Mouse (Mus musculus): ENCODE results near the gene Mpv17. TPM values are rescaled to one million over a fixed set of nuclear protein-coding genes. Genes with fewer than 3 reads are reported as not detected.
A peak's percentile ranks its signal among the peaks of the same experiment; 100 is the strongest.

Gene Mpv17
- polyA plus RNA-seq, 1 experiment from 2014 or later, result 56.6 TPM

DNA sequence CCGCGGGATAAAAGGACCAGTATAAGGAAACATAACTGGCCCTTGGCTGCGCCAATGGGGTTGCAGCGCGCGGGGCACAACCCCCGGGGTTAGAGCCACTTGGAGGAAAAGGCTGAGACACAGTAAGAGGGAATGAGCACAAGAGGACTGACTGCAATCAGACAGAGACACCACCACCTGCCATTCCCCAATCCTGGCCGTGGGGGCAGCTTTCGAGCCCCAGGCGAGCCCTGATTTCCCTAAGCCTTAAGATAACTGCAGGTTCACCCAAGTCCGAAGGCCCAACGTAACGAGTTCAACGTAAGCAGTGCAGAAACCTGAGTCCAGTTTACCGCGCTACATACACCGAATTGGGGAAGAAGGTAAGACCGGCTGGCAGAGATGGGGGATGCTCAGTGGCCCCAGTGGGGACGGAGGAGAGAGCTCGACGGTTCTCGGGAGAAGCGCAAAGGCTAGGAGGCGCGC is 25.3 kb upstream of the Mpv17 start:
- no peaks in the 10 kb centered on the region for H3K9me3 ChIP-seq (ENCODE audit: control insufficient read depth, low read length)
- no peaks in the 10 kb centered on the region for H3K27me3 ChIP-seq (ENCODE audit: control insufficient read depth, insufficient read depth, low read length)
- H3K9ac ChIP-seq (ENCODE audit: low read length), result peak overlapping the region; percentile 75
- under 1% methylated on average over 25 of the region's 25 CpGs for WGBS
- peak overlapping the region; percentile 66 for H3K4me2 ChIP-seq (ENCODE audit: low read depth, severe bottlenecking)
- H3K4me3 ChIP-seq (ENCODE audit: low read depth, low read length), result peak overlapping the region; percentile 94
- H3K27ac ChIP-seq (replicated peaks; ENCODE audit: low read depth, low read length), result peak overlapping the region; percentile 96
- ATAC-seq (ENCODE audit: insufficient number of reproducible peaks, low FRiP score, low TSS enrichment, low read depth) (peak; percentile 70; the same call in 1 of the 2 replicates), DNase-seq (ENCODE audit: low spot score) (no peak)
- H3K4me1 ChIP-seq (ENCODE audit: control insufficient read depth, insufficient read depth, low read length), result no peaks in the 10 kb centered on the region
- no peaks in the 10 kb centered on the region; the same call in 1 of the 2 replicates for H3K36me3 ChIP-seq (ENCODE audit: control insufficient read depth, insufficient read depth, low read length)

DNA sequence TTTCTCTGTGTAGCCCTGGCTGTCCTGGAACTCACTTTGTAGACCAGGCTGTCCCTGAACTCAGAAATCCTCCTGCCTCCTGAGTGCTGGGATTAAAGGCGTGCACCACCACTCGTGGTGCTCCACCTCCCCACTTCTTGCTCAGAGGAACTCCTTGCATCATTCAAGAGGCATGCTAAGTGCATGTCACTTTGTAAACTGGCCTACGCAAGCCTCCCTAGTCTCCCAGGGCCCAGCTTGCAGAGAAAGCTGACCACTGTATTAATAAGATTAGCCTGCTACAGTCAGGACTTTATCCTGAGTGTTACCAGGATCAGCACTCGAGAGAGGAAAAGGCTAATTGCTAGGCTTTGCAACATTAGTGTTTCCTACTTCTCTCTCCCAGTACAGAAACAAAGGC is 14.6 kb upstream of the Mpv17 start:
- no peak for DNase-seq (ENCODE audit: low spot score)
- Histone ChIP-seq H3K36me3 (ENCODE audit: control insufficient read depth, insufficient read depth, low read length) (peaks cover 32% of the 10 kb centered on the region), H3K9me3 (ENCODE audit: control insufficient read depth, low read length) (no peaks in the 10 kb centered on the region), H3K27ac (replicated peaks; ENCODE audit: low read depth, low read length) (no peak overlapping the region), H3K4me2 (ENCODE audit: low read depth, severe bottlenecking) (no peak overlapping the region), H3K4me3 (ENCODE audit: low read depth, low read length) (no peak overlapping the region), H3K9ac (ENCODE audit: low read length) (no peak overlapping the region), H3K4me1 (ENCODE audit: control insufficient read depth, insufficient read depth, low read length) (no peaks in the 10 kb centered on the region), H3K27me3 (ENCODE audit: control insufficient read depth, insufficient read depth, low read length) (no peaks in the 10 kb centered on the region)
- 91% methylated on average over 4 of the region's 4 CpGs for WGBS
- no peak for ATAC-seq (ENCODE audit: insufficient number of reproducible peaks, low FRiP score, low TSS enrichment, low read depth)

DNA sequence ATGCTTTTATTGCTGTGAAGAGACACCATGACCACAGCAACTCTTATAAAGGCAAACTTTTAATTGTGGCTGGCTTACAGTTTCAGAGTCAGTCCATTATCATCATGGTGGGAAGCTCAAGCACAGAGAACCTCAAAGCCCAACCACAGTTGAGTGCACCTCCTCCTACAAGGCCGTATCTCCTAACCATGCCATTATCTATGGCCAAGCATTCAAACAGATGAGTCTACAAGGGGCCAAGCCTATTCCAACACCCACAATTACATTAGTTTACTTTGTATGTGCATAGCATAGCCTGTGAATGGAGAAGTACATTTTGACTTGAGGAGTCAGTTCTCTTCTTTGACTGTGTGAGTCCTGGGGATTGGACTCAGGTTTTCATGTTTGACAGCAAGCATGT is 10.8 kb upstream of the Mpv17 start:
- Histone ChIP-seq H3K27me3 (ENCODE audit: control insufficient read depth, insufficient read depth, low read length) (no peaks in the 10 kb centered on the region), H3K27ac (replicated peaks; ENCODE audit: low read depth, low read length) (no peak overlapping the region), H3K36me3 (ENCODE audit: control insufficient read depth, insufficient read depth, low read length) (peaks cover 26% of the 10 kb centered on the region), H3K9me3 (ENCODE audit: control insufficient read depth, low read length) (no peaks in the 10 kb centered on the region), H3K4me1 (ENCODE audit: control insufficient read depth, insufficient read depth, low read length) (no peaks in the 10 kb centered on the region), H3K4me3 (ENCODE audit: low read depth, low read length) (no peak overlapping the region), H3K9ac (ENCODE audit: low read length) (no peak overlapping the region), H3K4me2 (ENCODE audit: low read depth, severe bottlenecking) (no peak overlapping the region)
- ATAC-seq (ENCODE audit: insufficient number of reproducible peaks, low FRiP score, low TSS enrichment, low read depth), result no peak
- DNase-seq (ENCODE audit: low spot score), result no peak
- WGBS, result 88% methylated on average over 1 of the region's 1 CpGs

DNA sequence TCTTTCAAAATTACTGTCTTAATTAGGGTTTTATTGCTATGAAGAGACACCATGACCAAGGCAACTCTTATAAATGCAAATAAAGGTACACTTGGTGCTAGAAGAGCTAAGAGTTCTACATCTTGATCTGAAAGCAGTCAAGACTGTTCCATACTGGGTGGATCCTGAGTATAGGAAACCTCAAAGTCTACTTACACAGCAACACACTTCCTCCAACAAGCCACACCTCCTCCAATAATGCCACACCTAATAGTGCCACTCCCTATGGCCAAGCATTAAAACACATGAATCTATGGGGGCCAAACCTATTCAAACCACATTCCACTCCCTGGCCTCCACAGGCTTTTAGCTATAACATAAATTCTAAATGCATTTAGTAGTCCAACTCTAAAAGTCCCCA is 8.4 kb upstream of the Mpv17 start:
- H3K9me3 ChIP-seq (ENCODE audit: control insufficient read depth, low read length), result no peaks in the 10 kb centered on the region
- no peak overlapping the region for H3K27ac ChIP-seq (replicated peaks; ENCODE audit: low read depth, low read length)
- H3K36me3 ChIP-seq (ENCODE audit: control insufficient read depth, insufficient read depth, low read length), result peaks cover 21% of the 10 kb centered on the region
- H3K4me3 ChIP-seq (ENCODE audit: low read depth, low read length), result no peak overlapping the region
- H3K4me2 ChIP-seq (ENCODE audit: low read depth, severe bottlenecking), result no peak overlapping the region
- no peaks in the 10 kb centered on the region for H3K4me1 ChIP-seq (ENCODE audit: control insufficient read depth, insufficient read depth, low read length)
- ATAC-seq (ENCODE audit: insufficient number of reproducible peaks, low FRiP score, low TSS enrichment, low read depth) (no peak), DNase-seq (ENCODE audit: low spot score) (no peak)
- H3K9ac ChIP-seq (ENCODE audit: low read length), result no peak overlapping the region
- H3K27me3 ChIP-seq (ENCODE audit: control insufficient read depth, insufficient read depth, low read length), result no peaks in the 10 kb centered on the region

DNA sequence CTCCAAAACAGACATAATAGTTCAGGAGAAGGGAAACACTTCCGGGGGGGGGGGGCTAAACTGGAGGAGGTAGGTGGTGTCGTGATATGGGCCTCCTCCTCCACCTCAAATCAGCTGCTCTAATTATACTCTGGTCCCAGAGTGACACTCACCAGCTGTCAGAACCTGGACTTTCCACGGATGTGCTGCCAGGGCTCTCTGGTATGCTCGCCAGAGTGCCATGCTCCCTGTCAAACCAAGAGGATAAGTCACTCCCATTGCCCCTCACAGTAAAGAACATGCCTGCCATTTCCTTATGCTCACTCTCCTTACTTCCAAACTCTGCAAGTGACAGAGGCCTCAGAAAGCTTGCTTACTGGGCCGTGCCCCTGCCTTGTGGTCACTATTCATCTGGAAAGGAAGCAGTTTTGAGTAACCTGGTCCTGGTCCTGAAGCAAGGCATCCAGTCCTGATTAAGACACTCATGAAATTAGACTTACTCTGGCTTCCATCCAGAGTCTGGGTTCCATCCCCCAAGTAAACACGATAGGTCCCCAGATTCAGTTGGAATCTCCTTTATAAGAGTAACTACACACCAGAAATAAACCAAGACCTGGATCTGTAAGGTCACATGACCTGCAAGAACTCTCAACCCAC is 417 bp downstream of the Mpv17 start:
- Histone ChIP-seq H3K4me2 (ENCODE audit: low read depth, severe bottlenecking) (peak overlapping the region; percentile 71), H3K27ac (replicated peaks; ENCODE audit: low read depth, low read length) (no peak overlapping the region), H3K9ac (ENCODE audit: low read length) (peak overlapping the region; percentile 58), H3K36me3 (ENCODE audit: control insufficient read depth, insufficient read depth, low read length) (peaks cover 4% of the 10 kb centered on the region), H3K27me3 (ENCODE audit: control insufficient read depth, insufficient read depth, low read length) (no peaks in the 10 kb centered on the region), H3K4me3 (ENCODE audit: low read depth, low read length) (peak overlapping the region; percentile 51), H3K4me1 (ENCODE audit: control insufficient read depth, insufficient read depth, low read length) (0 out of 2 replicates have a peak, but pooled peaks cover 6% of the 10 kb centered on the region), H3K9me3 (ENCODE audit: control insufficient read depth, low read length) (no peaks in the 10 kb centered on the region)
- ATAC-seq (ENCODE audit: insufficient number of reproducible peaks, low FRiP score, low TSS enrichment, low read depth) (peak; percentile 16), DNase-seq (ENCODE audit: low spot score) (no peak)
- 34% methylated on average over 6 of the region's 6 CpGs for WGBS

DNA sequence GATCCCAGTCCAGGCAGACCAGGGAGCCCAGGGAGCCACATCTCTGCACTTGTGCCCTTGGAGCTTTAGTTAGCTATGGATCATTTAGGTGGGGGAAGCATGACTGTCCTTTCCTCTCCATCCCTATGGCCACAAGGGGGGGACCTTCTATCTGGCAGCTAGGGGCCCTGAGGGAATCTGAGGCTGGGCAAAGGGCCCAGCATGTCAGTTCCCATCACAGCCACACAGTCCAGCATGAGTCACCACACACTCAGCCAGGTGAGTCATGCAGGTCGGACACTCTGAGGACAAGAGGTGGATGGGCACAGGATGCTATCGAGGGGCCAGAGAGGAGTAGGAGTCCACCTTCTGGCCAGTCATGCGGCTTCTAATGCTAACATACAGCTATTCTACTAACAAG is 2.3 kb downstream of the Mpv17 start:
- H3K27me3 ChIP-seq (ENCODE audit: control insufficient read depth, insufficient read depth, low read length), result no peaks in the 10 kb centered on the region
- no peak overlapping the region for H3K4me2 ChIP-seq (ENCODE audit: low read depth, severe bottlenecking)
- H3K9me3 ChIP-seq (ENCODE audit: control insufficient read depth, low read length), result no peaks in the 10 kb centered on the region
- H3K36me3 ChIP-seq (ENCODE audit: control insufficient read depth, insufficient read depth, low read length), result no peaks in the 10 kb centered on the region
- H3K4me1 ChIP-seq (ENCODE audit: control insufficient read depth, insufficient read depth, low read length), result 0 out of 2 replicates have a peak, but pooled peaks cover 6% of the 10 kb centered on the region
- 92% methylated on average over 3 of the region's 3 CpGs for WGBS
- ATAC-seq (ENCODE audit: insufficient number of reproducible peaks, low FRiP score, low TSS enrichment, low read depth) (no peak), DNase-seq (ENCODE audit: low spot score) (no peak)
- H3K4me3 ChIP-seq (ENCODE audit: low read depth, low read length), result no peak overlapping the region
- H3K9ac ChIP-seq (ENCODE audit: low read length), result no peak overlapping the region
- no peak overlapping the region for H3K27ac ChIP-seq (replicated peaks; ENCODE audit: low read depth, low read length)

DNA sequence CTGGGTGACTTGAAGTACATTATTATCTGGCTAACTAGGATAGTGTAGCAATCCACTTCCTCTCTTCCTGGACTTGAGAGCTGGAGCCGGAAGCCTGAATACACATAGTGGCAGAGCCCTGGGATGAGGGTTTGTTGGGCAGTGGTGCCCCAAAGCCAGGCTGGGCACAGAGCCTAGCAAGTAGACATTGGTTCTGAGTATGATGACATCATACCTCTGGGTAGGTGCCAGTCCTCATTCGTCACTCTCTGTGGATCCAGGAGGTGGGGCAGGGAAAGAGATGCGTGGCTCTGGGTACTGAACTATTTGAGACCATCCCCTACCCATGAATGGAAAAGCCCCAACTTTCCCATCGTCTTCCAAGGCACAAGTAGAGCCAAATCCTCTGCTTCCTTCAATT is 4.3 kb downstream of the Mpv17 start:
- H3K4me1 ChIP-seq (ENCODE audit: control insufficient read depth, insufficient read depth, low read length), result 0 out of 2 replicates have a peak, but pooled peaks cover 6% of the 10 kb centered on the region
- no peak overlapping the region for H3K4me2 ChIP-seq (ENCODE audit: low read depth, severe bottlenecking)
- DNase-seq (ENCODE audit: low spot score), result no peak
- 91% methylated on average over 4 of the region's 4 CpGs for WGBS
- no peaks in the 10 kb centered on the region for H3K36me3 ChIP-seq (ENCODE audit: control insufficient read depth, insufficient read depth, low read length)
- no peak overlapping the region for H3K9ac ChIP-seq (ENCODE audit: low read length)
- H3K27me3 ChIP-seq (ENCODE audit: control insufficient read depth, insufficient read depth, low read length), result no peaks in the 10 kb centered on the region
- no peak overlapping the region for H3K4me3 ChIP-seq (ENCODE audit: low read depth, low read length)
- no peak overlapping the region for H3K27ac ChIP-seq (replicated peaks; ENCODE audit: low read depth, low read length)
- no peaks in the 10 kb centered on the region for H3K9me3 ChIP-seq (ENCODE audit: control insufficient read depth, low read length)
- ATAC-seq (ENCODE audit: insufficient number of reproducible peaks, low FRiP score, low TSS enrichment, low read depth), result no peak

DNA sequence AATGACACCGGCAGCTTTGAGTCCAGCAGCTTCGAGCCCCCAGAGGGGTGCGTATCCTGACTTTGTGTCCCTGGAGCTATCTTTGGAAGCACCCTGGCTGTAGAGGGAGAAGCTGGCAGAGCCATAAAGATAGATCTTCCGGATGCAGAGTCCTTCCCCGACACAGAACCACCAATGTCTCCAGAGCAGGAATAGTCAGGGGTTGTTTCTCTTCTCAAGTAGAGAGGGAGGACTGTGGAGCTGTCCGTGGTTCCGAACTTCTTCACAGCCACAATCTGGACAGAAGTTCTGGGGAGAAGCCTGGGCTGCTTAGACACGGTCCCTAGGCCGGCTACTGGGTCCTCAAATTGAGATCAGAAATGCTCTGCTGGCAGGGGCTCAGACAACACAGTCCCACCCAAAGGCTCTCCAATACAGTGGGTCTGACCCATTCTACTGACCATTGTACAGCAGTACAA is 15.1 kb downstream of the Mpv17 start:
- DNase-seq (ENCODE audit: low spot score), result peak; percentile 68
- Histone ChIP-seq H3K4me1 (ENCODE audit: control insufficient read depth, insufficient read depth, low read length) (peaks cover 8% of the 10 kb centered on the region), H3K4me3 (ENCODE audit: low read depth, low read length) (no peak overlapping the region), H3K27me3 (ENCODE audit: control insufficient read depth, insufficient read depth, low read length) (peaks cover 52% of the 10 kb centered on the region), H3K4me2 (ENCODE audit: low read depth, severe bottlenecking) (no peak overlapping the region), H3K27ac (replicated peaks; ENCODE audit: low read depth, low read length) (no peak overlapping the region), H3K9ac (ENCODE audit: low read length) (no peak overlapping the region), H3K9me3 (ENCODE audit: control insufficient read depth, low read length) (no peaks in the 10 kb centered on the region), H3K36me3 (ENCODE audit: control insufficient read depth, insufficient read depth, low read length) (no peaks in the 10 kb centered on the region)
- WGBS, result 16% methylated on average over 9 of the region's 9 CpGs
- ATAC-seq (ENCODE audit: insufficient number of reproducible peaks, low FRiP score, low TSS enrichment, low read depth), result no peak

All from limb, embryonic 11.5 days (tissue).